Mouse (Mus musculus): ENCODE data around the gene Gm136. TPM values are rescaled to one million over a fixed set of nuclear protein-coding genes. Genes with fewer than 3 reads are reported as not detected.

Gm136 gene
- total RNA-seq, 1 experiment from 2014 or later, result not detected

- no peak for ATAC-seq (replicated peaks; ENCODE audit: insufficient number of reproducible peaks, low FRiP score, low TSS enrichment, poor library complexity, severe bottlenecking)
These were observed 35.8 kb downstream of the Gm136 start for GRCm38 (mm10) chr4:34720127-34720895.

- ATAC-seq (replicated peaks; ENCODE audit: insufficient number of reproducible peaks, low FRiP score, low TSS enrichment, poor library complexity, severe bottlenecking), result no peak
These were observed 36.6 kb downstream of the Gm136 start for GRCm38 (mm10) chr4:34719421-34719820.

DNA sequence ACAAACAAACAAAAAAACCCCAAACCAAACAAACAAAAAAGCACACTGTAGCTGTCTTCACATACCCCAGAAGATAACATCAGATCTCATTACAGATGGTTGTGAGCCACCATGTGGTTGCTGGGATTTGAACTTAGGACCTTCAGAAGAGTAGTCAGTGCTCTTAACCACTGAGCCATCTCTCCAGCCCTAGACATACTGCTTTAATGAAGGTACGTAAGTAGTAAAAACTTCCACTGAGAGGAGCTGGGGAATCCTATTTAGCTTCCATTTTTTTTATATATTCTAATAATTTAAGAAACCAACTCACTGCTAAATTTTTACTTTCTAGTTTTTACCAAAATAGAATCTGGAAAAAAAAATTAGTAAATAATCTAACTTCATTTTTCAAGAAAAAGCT lies 41.0 kb downstream of the Gm136 start:
- ATAC-seq (replicated peaks; ENCODE audit: insufficient number of reproducible peaks, low FRiP score, low TSS enrichment, poor library complexity, severe bottlenecking), result no peak

- ATAC-seq (replicated peaks; ENCODE audit: insufficient number of reproducible peaks, low FRiP score, low TSS enrichment, poor library complexity, severe bottlenecking), result no peak
These were observed 47.9 kb downstream of the Gm136 start for GRCm38 (mm10) chr4:34708127-34708526.

- no peak for ATAC-seq (replicated peaks; ENCODE audit: insufficient number of reproducible peaks, low FRiP score, low TSS enrichment, poor library complexity, severe bottlenecking)
These were observed 48.8 kb downstream of the Gm136 start for GRCm38 (mm10) chr4:34707248-34707647.

- no peak for ATAC-seq (replicated peaks; ENCODE audit: insufficient number of reproducible peaks, low FRiP score, low TSS enrichment, poor library complexity, severe bottlenecking)
These were observed 53.0 kb downstream of the Gm136 start for GRCm38 (mm10) chr4:34703029-34703428.

GRCm38 (mm10) chr4:34702231-34702630 lies 53.8 kb downstream of the Gm136 start:
- no peak for ATAC-seq (replicated peaks; ENCODE audit: insufficient number of reproducible peaks, low FRiP score, low TSS enrichment, poor library complexity, severe bottlenecking)

- peak; percentile 43; the same call in 1 of the 2 replicates for ATAC-seq (replicated peaks; ENCODE audit: insufficient number of reproducible peaks, low FRiP score, low TSS enrichment, poor library complexity, severe bottlenecking)
These were observed 54.5 kb downstream of the Gm136 start for GRCm38 (mm10) chr4:34701528-34701927.

Other genes starting within 250 kb of the Gm136 start
- 51.4 to 79.7 TPM (median 64.7 TPM) in 3 replicates for gene Akirin2, start 205.3 kb downstream of the Gm136 start, total RNA-seq (2017)
- gene Orc3, start 141.3 kb downstream of the Gm136 start, total RNA-seq (2017), result 59.8 to 81.4 TPM (median 60.7 TPM) in 3 replicates
- gene Rars2, start 141.3 kb downstream of the Gm136 start, total RNA-seq (2017), result 18.7 to 26.0 TPM (median 24.8 TPM) in 3 replicates
- gene Slc35a1, start 68.8 kb downstream of the Gm136 start, total RNA-seq (2017), result 10.5 to 24.0 TPM (median 22.2 TPM) in 3 replicates
- 0.87 to 2.0 TPM (median 0.96 TPM) in 3 replicates for gene Cfap206, start 26.1 kb downstream of the Gm136 start, total RNA-seq (2017)
- gene Smim8, start 22.2 kb upstream of the Gm136 start, total RNA-seq (2017), result 14.6 to 34.8 TPM (median 28.1 TPM) in 3 replicates
- 37.5 to 73.6 TPM (median 44.9 TPM) in 3 replicates for gene Zfp292, start 126.7 kb upstream of the Gm136 start, total RNA-seq (2017)
- gene Cga, start 137.5 kb upstream of the Gm136 start, total RNA-seq (2017), result 1.9 TPM in 1 of 3 replicates, not detected in the others

All from monocyte, adult 5-6 weeks (primary cell).